Mouse (Mus musculus) heart, embryonic 16.5 days (tissue): ENCODE data around the gene Sfn. TPM values are rescaled to one million over a fixed set of nuclear protein-coding genes. Genes with fewer than 3 reads are reported as not detected.
A peak's percentile ranks its signal among the peaks of the same experiment; 100 is the strongest.
"Not testable (repeated sequence)": the region's sequence is repeated elsewhere in the genome, so short reads cannot be mapped to it uniquely, and the experiment has no call there.

Source experiments
- ATAC-seq: fragments of 200-750 bp; cut with Nextera tagmentation; replicated peaks from 2 replicates; pipeline ENCODE4 v1.8.0; 2017; ENCODE audit warnings: moderate number of reproducible peaks; ENCODE audit not compliant: insufficient read depth, low FRiP score; ENCODE audit errors: extremely low read depth
- H3K27ac ChIP-seq: fragments of 300-500 bp; sonication (generic); 2 replicates; pipeline ENCODE4 v1.5.1; 2014; ENCODE audit warnings: mild to moderate bottlenecking, low read length, control low read depth, moderate library complexity
- H3K27me3 ChIP-seq: fragments of 300-500 bp; sonication (generic); 2 replicates; pipeline ENCODE4 v1.6.1; 2014; ENCODE audit warnings: low read length, mixed read lengths; ENCODE audit not compliant: control insufficient read depth, insufficient read depth
- H3K36me3 ChIP-seq: fragments of 300-500 bp; sonication (generic); 2 replicates; pipeline ENCODE4 v1.6.1; 2014; ENCODE audit not compliant: control insufficient read depth, insufficient read depth
- H3K4me1 ChIP-seq: fragments of 300-500 bp; sonication (generic); 2 replicates; pipeline ENCODE4 v1.6.1; 2014; ENCODE audit warnings: low read length, mixed read lengths; ENCODE audit not compliant: control insufficient read depth, insufficient read depth
- H3K4me2 ChIP-seq: fragments of 300-500 bp; sonication (generic); 2 replicates; pipeline ENCODE4 v1.6.1; 2014; ENCODE audit warnings: low read depth, mild to moderate bottlenecking, control low read depth, low read length
- H3K4me3 ChIP-seq: fragments of 300-500 bp; sonication (generic); 2 replicates; pipeline ENCODE4 v1.5.1; 2014; ENCODE audit warnings: mild to moderate bottlenecking, control low read depth, low read length
- H3K9ac ChIP-seq: fragments of 300-500 bp; sonication (generic); 2 replicates; pipeline ENCODE4 v1.6.1; 2014; ENCODE audit warnings: low read length, control low read depth
- H3K9me3 ChIP-seq: fragments of 300-500 bp; sonication (generic); replicated peaks from 2 replicates; pipeline ENCODE4 v1.6.1; 2016; ENCODE audit warnings: low read length; ENCODE audit not compliant: control insufficient read depth
- WGBS: fragments of 180-500 bp; shearing (Covaris S2); extraction: QIAGEN DNeasy Blood & Tissue Kit; methylation state at CpG from one replicate; pipeline ENCODE4 v1.1.7; 2014; 5-methylcytosine and 5-hydroxymethylcytosine counted together
- polyA plus RNA-seq: library from polyadenylated mRNA; unstranded; fragments of >200 nt; fragmentation: Nextera tagmentation; extraction: Ambion mirVana; gene quantifications from 2 replicates; pipeline ENCODE4 v1.2.1, GENCODE M21; 2015

Sfn gene
- polyA plus RNA-seq = 11.2 and 20.6 TPM in 2 replicates

- WGBS = 3% methylated on average over 16 of the region's 16 CpGs
- H3K9ac ChIP-seq = no peak within 1 kb of the TSS
- no peak for ATAC-seq
- peaks cover 3% of the 10 kb centered on the region; the same call in 1 of the 2 replicates for H3K36me3 ChIP-seq
- H3K27me3 ChIP-seq = peaks cover 23% of the 10 kb centered on the region
- no peak within 1 kb of the TSS for H3K27ac ChIP-seq
- H3K4me1 ChIP-seq = peaks cover 8% of the 10 kb centered on the region
- peak within 1 kb of the TSS; percentile 36 for H3K4me3 ChIP-seq
- H3K9me3 ChIP-seq = no peaks in the 10 kb centered on the region
- peak within 1 kb of the TSS; percentile 55 for H3K4me2 ChIP-seq
Measured at GRCm38 (mm10) chr4:133601721-133602218, at the start of gene Sfn. Sfn (minus strand) TSS chr4:133602168.

DNA sequence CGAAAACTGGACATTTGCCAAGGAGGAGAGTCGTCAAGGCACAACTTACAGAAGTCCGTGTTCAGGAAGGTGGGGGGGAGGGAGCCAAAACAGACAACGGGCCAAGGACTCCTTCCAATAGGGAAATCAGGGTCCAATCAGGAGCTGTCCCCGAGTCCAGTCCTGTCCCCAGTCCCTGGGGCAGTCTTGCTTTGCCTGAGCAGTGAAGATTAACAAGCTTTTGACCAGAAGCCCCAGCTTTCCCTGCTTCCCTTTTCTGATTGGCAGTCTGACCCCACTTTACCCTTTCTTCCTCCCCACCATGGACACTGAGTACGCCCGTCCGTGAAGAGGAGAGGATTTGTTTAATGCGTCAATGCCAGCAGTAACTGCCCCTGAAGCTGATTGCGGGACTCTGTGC is 49.5 kb upstream of the Sfn start:
- no peak overlapping the region for H3K27ac ChIP-seq
- H3K27me3 ChIP-seq = no peaks in the 10 kb centered on the region
- no peaks in the 10 kb centered on the region for H3K36me3 ChIP-seq
- 50% methylated on average over 10 of the region's 10 CpGs for WGBS
- no peak overlapping the region for H3K4me2 ChIP-seq
- no peaks in the 10 kb centered on the region for H3K9me3 ChIP-seq
- H3K9ac ChIP-seq = no peak overlapping the region
- ATAC-seq = no peak
- H3K4me1 ChIP-seq = no peaks in the 10 kb centered on the region
- H3K4me3 ChIP-seq = no peak overlapping the region

GRCm38 (mm10) chr4:133649989-133650699 is 48.2 kb upstream of the Sfn start, which contains the start of gene Zdhhc18:
Zdhhc18 (minus strand) TSS chr4:133650154.
- H3K9me3 ChIP-seq = peaks cover 3% of the 10 kb centered on the region
- peak within 1 kb of the TSS; percentile 31 for H3K4me3 ChIP-seq
- peak within 1 kb of the TSS; percentile 27 for H3K9ac ChIP-seq
- no peaks in the 10 kb centered on the region for H3K27me3 ChIP-seq
- 0 out of 2 replicates have a peak within 1 kb of the TSS, but pooled peaks have one; percentile 24 for H3K27ac ChIP-seq
- no peaks in the 10 kb centered on the region for H3K4me1 ChIP-seq
- peak within 1 kb of the TSS; percentile 36 for H3K4me2 ChIP-seq
- whole genome bisulfite sequencing = 29% methylated on average over 7 of the region's 7 CpGs
- peak; percentile 65; the same call in 1 of the 2 replicates for ATAC-seq
- H3K36me3 ChIP-seq = no peaks in the 10 kb centered on the region

DNA sequence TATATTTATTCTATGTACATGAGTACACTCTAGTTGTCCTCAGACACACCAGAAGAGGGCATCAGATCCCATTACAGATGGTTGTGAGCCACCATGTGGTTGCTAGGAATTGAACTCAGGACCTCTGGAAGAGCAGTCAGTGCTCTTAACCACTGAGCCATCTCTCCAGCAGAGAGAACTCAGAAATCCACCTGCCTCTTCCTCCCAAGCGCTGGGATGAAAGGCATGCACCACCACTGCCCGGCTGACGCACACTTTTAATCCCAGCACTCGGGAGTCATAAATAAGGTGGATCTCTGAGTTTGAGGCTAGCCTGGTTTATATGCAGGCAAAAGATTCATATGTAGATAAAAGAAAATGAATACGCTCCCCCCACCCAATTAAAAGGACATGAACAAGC is 47.5 kb upstream of the Sfn start:
- H3K27ac ChIP-seq = 0 out of 2 replicates have a peak overlapping the region, but pooled peaks have one; percentile 24

GRCm38 (mm10) chr4:133645680-133646079 is 43.7 kb upstream of the Sfn start:
- ATAC-seq = no peak
- Histone ChIP-seq H3K4me2 (0 out of 2 replicates have a peak overlapping the region, but pooled peaks have one; percentile 10), H3K4me1 (peaks cover 3% of the 10 kb centered on the region; the same call in 1 of the 2 replicates), H3K4me3 (no peak overlapping the region), H3K9ac (no peak overlapping the region), H3K9me3 (peaks cover 15% of the 10 kb centered on the region), H3K27me3 (no peaks in the 10 kb centered on the region), H3K27ac (no peak overlapping the region), H3K36me3 (no peaks in the 10 kb centered on the region)
- WGBS = 41% methylated on average over 21 of the region's 21 CpGs

More for the DNA sequence above, 47.5 kb upstream of the Sfn start:
- H3K9me3 ChIP-seq, H3K27me3 ChIP-seq, H3K36me3 ChIP-seq, ATAC-seq, H3K4me1 ChIP-seq: not testable (repeated sequence)
- WGBS = 73% methylated on average over 5 of the region's 5 CpGs
- peak overlapping the region; percentile 36 for H3K4me2 ChIP-seq
- peak overlapping the region; percentile 31 for H3K4me3 ChIP-seq
- H3K9ac ChIP-seq = peak overlapping the region; percentile 27

DNA sequence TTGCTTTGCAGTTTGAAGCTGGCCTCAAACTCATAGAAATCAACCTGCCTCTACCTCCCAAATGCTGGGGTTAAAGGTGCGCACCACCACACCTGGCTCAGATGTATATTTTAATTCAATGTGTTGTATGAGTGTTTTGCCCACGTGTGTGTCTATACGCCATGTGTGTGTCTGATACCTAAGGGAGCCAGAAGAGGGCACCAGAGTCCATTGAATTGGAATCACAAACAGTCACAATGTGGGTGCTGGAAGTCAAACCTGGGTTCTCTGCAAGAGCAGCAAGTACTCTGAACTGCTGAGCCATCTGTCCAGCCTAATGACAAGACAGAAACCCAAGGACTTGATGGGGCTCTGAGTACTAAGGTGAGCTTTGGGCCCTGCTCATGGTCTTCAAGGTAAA is 43.2 kb upstream of the Sfn start:
- ATAC-seq = no peak
- Histone ChIP-seq H3K36me3 (no peaks in the 10 kb centered on the region), H3K4me1 (peaks cover 3% of the 10 kb centered on the region; the same call in 1 of the 2 replicates), H3K4me3 (no peak overlapping the region), H3K4me2 (no peak overlapping the region), H3K9ac (no peak overlapping the region), H3K9me3 (peaks cover 15% of the 10 kb centered on the region), H3K27ac (no peak overlapping the region), H3K27me3 (no peaks in the 10 kb centered on the region)
- 82% methylated on average over 3 of the region's 3 CpGs for WGBS

DNA sequence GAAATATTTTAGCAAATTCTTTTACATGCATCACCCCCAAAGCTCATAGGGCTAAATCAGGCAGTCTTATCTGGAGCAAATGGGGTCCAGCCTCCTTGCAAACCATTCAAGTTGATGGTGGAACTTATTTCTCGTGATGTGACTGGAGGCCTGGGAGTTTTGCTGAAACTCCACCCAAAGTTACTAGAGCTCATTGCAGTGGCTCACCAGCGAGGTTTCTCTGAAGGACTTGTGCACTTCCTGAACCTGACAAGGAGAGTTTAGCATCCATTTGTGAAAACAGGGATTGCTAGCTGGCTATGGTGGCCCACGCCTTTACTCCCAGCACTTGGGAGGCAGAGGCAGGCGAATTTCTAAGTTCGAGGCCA is 32.1 kb upstream of the Sfn start:
- no peak overlapping the region for H3K27ac ChIP-seq
- H3K36me3 ChIP-seq = no peaks in the 10 kb centered on the region
- no peaks in the 10 kb centered on the region for H3K27me3 ChIP-seq
- H3K4me3 ChIP-seq = no peak overlapping the region
- ATAC-seq = no peak
- H3K4me2 ChIP-seq = no peak overlapping the region
- H3K9ac ChIP-seq = no peak overlapping the region
- WGBS = 74% methylated on average over 5 of the region's 5 CpGs
- peaks cover 24% of the 10 kb centered on the region for H3K4me1 ChIP-seq
- H3K9me3 ChIP-seq = no peaks in the 10 kb centered on the region

DNA sequence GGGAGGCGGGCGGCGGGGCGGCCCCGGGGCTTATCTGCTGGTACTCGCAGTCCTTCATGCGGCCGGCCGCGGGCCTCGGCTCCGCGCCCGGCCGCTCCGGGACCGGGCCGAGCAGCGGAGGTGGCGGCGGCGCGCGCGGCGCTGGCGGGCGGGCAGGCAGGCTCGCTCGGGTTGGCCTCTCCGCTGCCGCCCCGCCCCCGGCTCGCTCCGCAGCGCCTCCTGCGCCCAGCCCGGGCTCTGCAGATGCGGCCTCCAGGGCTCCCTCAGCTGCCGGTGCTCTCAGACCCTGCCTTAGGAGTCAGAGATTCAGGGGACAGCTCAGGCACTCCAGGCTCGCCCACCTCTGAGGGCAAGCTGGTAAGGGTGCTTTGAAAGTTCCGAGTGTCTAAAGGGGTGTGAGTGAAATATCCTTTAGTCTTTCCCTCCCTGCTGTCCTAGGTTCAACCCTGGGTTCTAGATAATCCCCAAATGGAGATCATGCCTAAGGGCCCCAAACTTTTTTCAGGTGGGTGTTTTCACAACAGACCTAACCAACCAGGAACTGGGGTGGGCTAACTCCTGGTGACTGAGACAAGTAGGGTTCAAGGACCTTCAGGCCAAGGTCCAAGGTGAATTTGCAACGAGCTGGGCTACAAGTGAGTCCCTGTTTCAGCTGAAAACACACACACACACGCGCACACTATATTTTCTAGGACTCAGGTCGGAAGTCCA is 31.5 kb upstream of the Sfn start:
- peak overlapping the region; percentile 89 for H3K9ac ChIP-seq
- H3K27ac ChIP-seq = peak overlapping the region; percentile 62
- ATAC-seq = peak; percentile 81
- no peaks in the 10 kb centered on the region for H3K36me3 ChIP-seq
- WGBS = 13% methylated on average over 26 of the region's 47 CpGs
- H3K4me3 ChIP-seq = peak overlapping the region; percentile 83
- H3K27me3 ChIP-seq = no peaks in the 10 kb centered on the region
- peak overlapping the region; percentile 95 for H3K4me2 ChIP-seq
- peaks cover 24% of the 10 kb centered on the region for H3K4me1 ChIP-seq
- no peaks in the 10 kb centered on the region for H3K9me3 ChIP-seq
